Comparison of ENCODE assay signal across 9 mouse cellular contexts in the genomic region with DNA sequence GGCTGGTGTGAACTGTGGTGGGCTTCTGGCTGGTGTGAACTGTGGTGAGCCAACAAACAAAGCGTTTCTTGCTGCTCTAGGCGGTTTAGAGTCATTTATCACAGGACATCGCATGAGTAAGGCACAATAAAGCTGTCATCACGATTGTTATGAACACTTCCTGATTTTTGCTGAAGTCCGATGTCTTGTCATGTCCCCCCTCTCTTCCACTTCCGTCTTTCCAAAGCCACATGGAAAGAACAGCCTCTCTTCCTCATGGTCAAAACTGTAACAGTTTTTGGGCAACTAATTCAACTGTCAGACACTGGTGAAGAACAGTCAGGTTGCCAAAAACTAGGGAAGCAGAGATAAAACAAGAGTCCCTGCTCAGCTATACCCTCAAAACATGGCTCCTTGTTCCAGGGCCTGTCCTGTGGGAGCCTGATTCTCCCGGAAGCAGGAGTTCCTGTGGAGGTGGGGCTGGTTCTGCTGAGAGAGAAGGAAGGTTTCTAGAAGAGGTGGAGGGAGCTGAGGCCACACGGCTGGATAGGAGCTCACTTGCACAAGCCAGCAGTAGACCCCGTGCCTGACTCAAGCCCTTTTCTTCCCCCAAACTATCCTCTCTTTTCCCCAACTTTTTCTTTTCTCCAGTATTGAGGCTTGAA. TPM values are rescaled to one million over a fixed set of nuclear protein-coding genes. Genes with fewer than 3 reads are reported as not detected.
DNase-seq lines count a peak whose midpoint lies in the region; ATAC-seq lines count a peak whose summit lies in the region.
"Had no signal": no experiment of that assay in that cellular context is flagged by ENCODE, and none has a peak within 500 bp of the region (broad histone marks: within the 10 kb centered on the region; RNA-seq: fewer than 3 reads in every experiment).

No protein-coding gene starts in this region.

- no peak for ATAC-seq in kidney, embryonic 14.5 days (ENCODE audit: low FRiP score, low TSS enrichment)
- ATAC-seq in common myeloid progenitor, adult 5-6 weeks (replicated peaks; ENCODE audit: low read depth, poor library complexity, severe bottlenecking) = peak; percentile 40
- ATAC-seq in intestine, embryonic 16.5 days = no peak
- peak; percentile 49 for ATAC-seq in megakaryocyte progenitor cell, adult 5-6 weeks (replicated peaks; ENCODE audit: poor library complexity)

- peaks cover 19% of the 10 kb centered on the region for H3K4me1 ChIP-seq in kidney, embryonic 14.5 days (ENCODE audit: control insufficient read depth, insufficient read depth, low read length)
- peaks cover 19% of the 10 kb centered on the region for H3K4me1 ChIP-seq in intestine, embryonic 16.5 days (ENCODE audit: control insufficient read depth, insufficient read depth, low read length)

- H3K9me3 ChIP-seq in kidney, embryonic 14.5 days (ENCODE audit: control insufficient read depth, low read length) = no peaks in the 10 kb centered on the region
- no peaks in the 10 kb centered on the region for H3K9me3 ChIP-seq in intestine, embryonic 16.5 days (ENCODE audit: control insufficient read depth, low read length)

- H3K4me2 ChIP-seq in kidney, embryonic 14.5 days (replicated peaks; ENCODE audit: low read depth, low read length) = no peak overlapping the region
- H3K4me2 ChIP-seq in intestine, embryonic 16.5 days (ENCODE audit: low read depth, low read length) = no peak overlapping the region

- H3K36me3 ChIP-seq in kidney, embryonic 14.5 days (ENCODE audit: control insufficient read depth, insufficient read depth, low read length) = no peaks in the 10 kb centered on the region
- H3K36me3 ChIP-seq in intestine, embryonic 16.5 days (ENCODE audit: control insufficient read depth, insufficient read depth, low read length) = no peaks in the 10 kb centered on the region

- H3K9ac ChIP-seq in kidney, embryonic 14.5 days (ENCODE audit: low read depth, low read length) = no peak overlapping the region
- H3K9ac ChIP-seq in intestine, embryonic 16.5 days (ENCODE audit: low read depth, low read length) = no peak overlapping the region

- no peak overlapping the region for H3K4me3 ChIP-seq in kidney, embryonic 14.5 days (ENCODE audit: low read length)
- no peak overlapping the region for H3K4me3 ChIP-seq in intestine, embryonic 16.5 days (ENCODE audit: low read length)

- no peak for DNase-seq in kidney, adult 9 months
- DNase-seq in yolk sac, embryonic 10.5 days (ENCODE audit: low spot score) = no peak
- DNase-seq in right cerebral cortex, postnatal 14 days = no peak
- DNase-seq in frontal cortex, adult 2 months (ENCODE audit: extremely low spot score in 1 of 2, low spot score in 1 of 2) = no peak
- DNase-seq: cerebellum, postnatal 14 days had no signal

- no peaks in the 10 kb centered on the region for H3K27me3 ChIP-seq in kidney, embryonic 14.5 days (ENCODE audit: control insufficient read depth, insufficient read depth, low read length)
- H3K27me3 ChIP-seq in intestine, embryonic 16.5 days (replicated peaks; ENCODE audit: control insufficient read depth, insufficient read depth, low read length) = no peaks in the 10 kb centered on the region

- peak overlapping the region; percentile 88 for H3K27ac ChIP-seq in kidney, embryonic 14.5 days (ENCODE audit: low read depth, low read length)
- H3K27ac ChIP-seq in intestine, embryonic 16.5 days (ENCODE audit: low read length) = peak overlapping the region; percentile 78

- whole genome bisulfite sequencing in kidney, embryonic 14.5 days = 60% methylated on average over 9 of the region's 9 CpGs
- WGBS in intestine, embryonic 16.5 days = 59% methylated on average over 9 of the region's 9 CpGs

RNA-seq across cellular contexts. Expression of gene Gm9964, which starts 9.1 kb away (rescaled TPM):
- polyA plus RNA-seq in kidney, embryonic 14.5 days (2014; fragmentation: Nextera tagmentation; extraction: Ambion mirVana) = not detected in 2 replicates
- total RNA-seq in common myeloid progenitor, adult 5-6 weeks (2017) = not detected in 2 replicates
- polyA plus RNA-seq in intestine, embryonic 16.5 days (2015; fragmentation: Nextera tagmentation; extraction: Ambion mirVana) = not detected in 2 replicates
- not detected in 2 replicates for total RNA-seq in megakaryocyte progenitor cell, adult 5-6 weeks (2015)
- not detected in 2 replicates for total RNA-seq in megakaryocyte progenitor cell, adult 5-6 weeks (2017)
- not detected in 2 replicates for polyA plus RNA-seq in frontal cortex, adult 2 months (2012; rRNA removed)

RNA-seq across cellular contexts. Expression of gene Nf1, which starts 33.7 kb away (rescaled TPM):
- polyA plus RNA-seq in kidney, embryonic 14.5 days (2014; fragmentation: Nextera tagmentation; extraction: Ambion mirVana) = 14.5 and 14.8 TPM in 2 replicates
- total RNA-seq in common myeloid progenitor, adult 5-6 weeks (2017) = 16.1 and 17.5 TPM in 2 replicates
- polyA plus RNA-seq in intestine, embryonic 16.5 days (2015; fragmentation: Nextera tagmentation; extraction: Ambion mirVana) = 3.0 and 3.7 TPM in 2 replicates
- 20.8 and 26.1 TPM in 2 replicates for total RNA-seq in megakaryocyte progenitor cell, adult 5-6 weeks (2015)
- 6.7 and 9.6 TPM in 2 replicates for total RNA-seq in megakaryocyte progenitor cell, adult 5-6 weeks (2017)
- polyA plus RNA-seq in frontal cortex, adult 2 months (2012; rRNA removed) = 35.5 and 39.7 TPM in 2 replicates

RNA-seq across cellular contexts. Expression of gene Wsb1, which starts 51.3 kb away (rescaled TPM):
- 241 and 403 TPM in 2 replicates for polyA plus RNA-seq in kidney, embryonic 14.5 days (2014; fragmentation: Nextera tagmentation; extraction: Ambion mirVana)
- total RNA-seq in common myeloid progenitor, adult 5-6 weeks (2017) = 118 and 127 TPM in 2 replicates
- 149 and 158 TPM in 2 replicates for polyA plus RNA-seq in intestine, embryonic 16.5 days (2015; fragmentation: Nextera tagmentation; extraction: Ambion mirVana)
- 216 and 218 TPM in 2 replicates for total RNA-seq in megakaryocyte progenitor cell, adult 5-6 weeks (2015)
- total RNA-seq in megakaryocyte progenitor cell, adult 5-6 weeks (2017) = 129 and 141 TPM in 2 replicates
- polyA plus RNA-seq in frontal cortex, adult 2 months (2012; rRNA removed) = 272 and 315 TPM in 2 replicates

Comparison
In these comparisons a context has a peak if more than half of its experiments do, and no peak if none do; other contexts are left out.
1. ATAC-seq: peak in common myeloid progenitor, adult 5-6 weeks (single experiment) and megakaryocyte progenitor cell, adult 5-6 weeks (single experiment); none in kidney, embryonic 14.5 days (single experiment) and intestine, embryonic 16.5 days (single experiment).